Mouse (Mus musculus) kidney, postnatal 4 days (tissue): Measurements from ENCODE around the gene Camkmt.

ENCODE experiments used
- DNase-seq, 2 experiments: peaks; one replicate each; pipeline ENCODE4 v3.0.0; 2021; ENCODE audit warnings: mixed read lengths in 2 of 2

Gene Camkmt

DNA sequence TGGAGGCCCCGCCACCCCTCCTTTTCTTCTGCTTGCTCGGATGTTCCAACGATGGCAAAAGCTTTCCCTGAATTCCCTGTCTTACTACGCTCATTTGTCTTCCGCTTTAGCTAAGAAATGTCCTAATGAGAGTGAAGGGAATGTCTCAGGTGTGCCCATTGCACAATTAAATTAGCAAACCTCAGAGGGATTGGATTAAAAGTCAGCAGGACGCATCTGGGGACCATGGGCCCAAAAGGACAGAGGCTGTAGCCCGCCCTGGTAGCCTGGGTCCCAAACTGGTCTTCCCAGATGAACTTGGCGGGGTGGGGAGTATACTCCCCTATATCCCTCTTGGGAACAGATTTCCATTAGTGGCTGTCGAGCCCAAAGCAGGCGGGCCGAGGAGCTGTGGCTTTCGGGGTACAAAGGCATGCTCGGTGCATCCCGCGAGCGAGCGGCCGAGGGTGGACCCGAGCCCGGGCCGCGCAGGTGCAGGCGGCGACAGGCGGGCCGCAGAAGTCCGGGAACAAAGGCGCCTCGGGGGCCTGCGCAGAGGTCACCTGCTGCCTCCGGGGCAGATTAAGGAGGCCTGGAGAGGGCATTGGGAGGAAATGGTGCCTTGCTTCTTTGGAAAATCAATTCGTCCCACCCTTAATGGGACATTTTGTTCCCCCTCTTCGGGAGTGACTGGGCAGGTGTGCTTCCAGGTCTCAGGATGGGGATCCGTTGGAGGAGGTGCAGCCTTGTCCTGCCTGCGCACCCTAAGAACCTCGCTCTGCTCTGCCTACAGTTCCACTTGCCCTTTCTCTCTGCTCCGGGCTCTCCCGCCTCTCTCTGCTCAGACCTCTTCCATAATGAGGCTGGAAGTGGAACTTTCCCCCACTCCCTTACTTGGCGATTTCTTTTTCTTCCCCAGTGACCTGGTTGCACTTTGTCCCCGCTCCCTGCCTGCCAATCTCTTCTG, 374.4 kb downstream of the Camkmt start:
- DNase-seq = peak; percentile 12 to 45

DNA sequence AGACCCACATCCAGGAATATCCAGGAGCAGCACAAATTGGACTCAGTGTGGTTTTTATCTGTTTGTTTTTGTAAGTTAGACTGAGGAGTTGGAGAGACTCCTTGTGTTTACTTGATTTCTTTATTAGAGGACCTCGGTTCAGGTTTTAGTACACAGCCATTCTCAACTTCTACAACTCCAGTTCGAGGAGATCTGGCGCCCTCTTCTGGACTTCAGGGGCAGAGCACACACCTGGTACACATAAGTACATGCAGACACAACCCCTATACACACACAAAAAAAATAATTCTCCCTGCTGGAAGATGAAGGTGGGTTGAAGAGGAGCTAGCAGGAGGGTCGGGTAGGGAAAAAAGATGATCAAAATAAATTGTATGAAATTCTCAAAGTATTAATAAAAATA, 379.4 kb downstream of the Camkmt start:
- no peak for DNase-seq

DNA sequence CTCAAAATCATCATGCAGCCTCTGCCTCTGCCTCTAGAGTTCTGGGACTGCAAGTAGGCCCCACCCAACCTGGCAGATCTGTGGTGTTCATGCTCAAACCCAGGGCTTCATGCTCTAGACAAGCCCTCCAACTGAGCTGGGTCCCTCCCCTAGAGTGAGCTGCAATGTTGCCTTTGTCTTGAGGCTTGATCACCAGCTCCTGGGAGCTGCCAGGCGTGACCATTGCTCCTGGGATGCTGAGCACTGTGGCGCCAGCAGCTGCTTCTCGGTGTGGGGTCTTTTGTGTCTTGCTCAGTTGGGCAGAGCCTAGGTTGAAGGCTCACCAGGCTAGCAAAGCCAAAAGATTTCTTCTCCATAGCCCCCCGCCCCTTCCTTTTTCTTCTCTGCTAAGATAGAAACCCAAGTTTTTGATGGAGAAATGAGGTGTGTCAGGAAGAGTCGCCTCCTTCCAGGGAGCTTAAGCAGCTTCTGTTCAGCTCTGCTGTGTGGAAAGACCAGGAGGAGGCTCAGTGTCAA, 382.4 kb downstream of the Camkmt start:
- no peak for DNase-seq

DNA sequence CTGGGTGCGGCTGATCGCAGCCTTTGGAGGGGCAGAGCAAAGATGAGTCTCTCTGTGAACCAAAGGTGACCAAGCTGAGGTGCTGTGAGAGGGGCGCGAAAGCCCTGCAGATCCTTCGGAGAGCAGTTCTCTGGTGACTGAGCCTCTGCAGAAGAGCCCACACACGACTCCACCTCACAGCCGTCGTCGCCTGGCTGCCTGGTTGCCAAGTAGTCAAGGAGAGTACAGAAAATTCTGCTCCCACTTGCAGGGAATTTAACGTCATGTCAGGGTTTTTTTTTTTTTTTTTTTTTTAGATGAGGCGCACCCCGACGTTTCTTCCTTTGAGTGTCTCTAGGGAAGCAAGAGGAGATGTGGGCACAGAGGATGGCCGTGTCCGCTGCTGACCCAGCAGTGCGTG, 382.9 kb downstream of the Camkmt start:
- DNase-seq = no peak

DNA sequence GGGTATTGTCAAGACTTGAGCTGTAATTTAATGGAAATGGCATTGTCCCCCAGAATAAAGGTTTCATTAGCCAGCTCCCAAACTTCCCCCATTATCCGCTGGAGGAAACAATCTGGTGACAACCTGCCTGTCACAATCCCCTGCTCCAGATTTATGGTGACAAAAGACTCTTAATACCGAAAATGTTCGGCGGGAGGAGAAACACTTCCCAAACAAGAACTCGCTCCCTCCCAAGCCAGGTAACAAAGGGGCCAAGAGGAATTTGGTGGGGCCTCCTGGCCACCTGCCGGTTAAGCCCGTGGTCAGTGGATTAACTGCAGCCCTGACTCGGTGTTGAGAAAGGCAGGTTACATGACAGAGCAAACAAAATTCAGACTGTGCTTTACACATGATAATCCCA, 383.5 kb downstream of the Camkmt start:
- DNase-seq = no peak

DNA sequence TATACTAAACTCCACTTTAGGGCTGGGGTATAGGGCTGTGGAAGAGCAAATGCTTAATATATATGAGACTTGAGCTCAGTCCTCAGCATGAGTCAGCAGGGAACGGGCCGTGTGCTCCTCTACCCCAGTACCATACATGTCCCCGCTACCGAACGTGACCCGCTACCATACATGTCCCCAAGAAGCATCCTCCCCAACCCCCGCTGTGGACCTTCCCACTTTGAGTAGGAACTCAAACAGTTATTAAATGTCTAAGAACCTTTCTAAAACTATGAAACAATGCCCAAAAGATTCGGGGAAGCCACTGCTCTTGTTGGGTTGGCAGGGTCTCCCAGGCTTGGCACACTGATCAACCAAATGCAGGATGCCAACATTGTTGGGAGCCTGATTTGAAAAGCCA, 390.9 kb downstream of the Camkmt start:
- DNase-seq = no peak

DNA sequence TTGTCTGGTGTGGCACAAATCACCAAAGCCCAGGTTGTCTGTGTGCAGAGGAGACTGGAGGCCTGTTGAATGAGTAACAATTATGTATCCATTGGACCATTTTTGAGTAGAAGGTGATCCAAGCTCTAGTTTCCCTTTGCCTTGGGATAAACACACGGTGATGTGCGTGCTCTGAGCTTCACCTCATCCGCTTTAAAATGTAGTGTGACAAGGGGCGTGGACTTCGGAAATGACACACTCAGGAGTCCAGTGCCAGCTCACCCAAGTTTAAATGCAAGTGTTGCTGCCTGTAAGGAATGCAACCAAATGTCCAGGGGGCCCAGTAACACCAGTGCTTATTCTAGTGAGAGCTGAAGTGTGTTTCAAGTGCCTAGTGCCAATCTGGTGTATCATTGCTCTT, 392.7 kb downstream of the Camkmt start:
- no peak for DNase-seq

DNA sequence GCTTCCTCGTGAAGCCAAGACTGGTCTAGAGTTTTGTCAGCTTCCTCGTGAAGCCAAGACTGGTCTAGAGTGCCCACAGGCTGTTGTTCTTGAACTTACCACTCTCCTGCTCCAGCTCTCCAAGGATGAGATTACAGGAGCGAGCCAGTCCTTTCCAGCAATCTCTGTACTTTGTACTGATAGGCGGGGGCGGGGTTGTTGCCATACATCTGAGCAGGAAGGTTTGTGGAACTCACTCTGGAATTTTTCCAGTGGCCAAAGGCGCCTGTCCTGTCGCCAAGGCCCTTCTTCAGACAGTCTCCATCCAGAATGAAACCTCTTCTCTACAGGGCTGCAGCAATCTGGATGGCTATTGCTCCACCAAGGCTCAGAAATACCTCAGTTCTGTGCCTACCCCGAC, 393.7 kb downstream of the Camkmt start:
- no peak for DNase-seq

DNA sequence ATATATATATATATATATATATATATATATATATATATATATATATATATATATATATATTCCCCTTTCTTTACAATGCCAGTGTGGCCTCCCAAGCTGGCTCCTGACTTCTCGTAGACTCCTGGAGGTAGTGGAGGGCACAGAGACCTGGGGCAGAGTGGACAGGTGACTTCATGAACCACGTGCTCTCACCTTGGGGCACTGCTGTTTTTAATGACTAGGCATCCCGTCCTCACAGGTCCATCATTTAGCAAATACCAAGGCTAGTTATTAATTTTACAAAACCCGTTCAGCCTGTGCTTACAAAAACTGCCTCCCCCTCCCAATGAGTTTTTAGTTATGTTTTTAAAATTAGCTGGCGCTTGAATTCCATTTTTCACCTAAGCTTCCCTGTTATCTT, 394.2 kb downstream of the Camkmt start:
- DNase-seq = no peak

DNA sequence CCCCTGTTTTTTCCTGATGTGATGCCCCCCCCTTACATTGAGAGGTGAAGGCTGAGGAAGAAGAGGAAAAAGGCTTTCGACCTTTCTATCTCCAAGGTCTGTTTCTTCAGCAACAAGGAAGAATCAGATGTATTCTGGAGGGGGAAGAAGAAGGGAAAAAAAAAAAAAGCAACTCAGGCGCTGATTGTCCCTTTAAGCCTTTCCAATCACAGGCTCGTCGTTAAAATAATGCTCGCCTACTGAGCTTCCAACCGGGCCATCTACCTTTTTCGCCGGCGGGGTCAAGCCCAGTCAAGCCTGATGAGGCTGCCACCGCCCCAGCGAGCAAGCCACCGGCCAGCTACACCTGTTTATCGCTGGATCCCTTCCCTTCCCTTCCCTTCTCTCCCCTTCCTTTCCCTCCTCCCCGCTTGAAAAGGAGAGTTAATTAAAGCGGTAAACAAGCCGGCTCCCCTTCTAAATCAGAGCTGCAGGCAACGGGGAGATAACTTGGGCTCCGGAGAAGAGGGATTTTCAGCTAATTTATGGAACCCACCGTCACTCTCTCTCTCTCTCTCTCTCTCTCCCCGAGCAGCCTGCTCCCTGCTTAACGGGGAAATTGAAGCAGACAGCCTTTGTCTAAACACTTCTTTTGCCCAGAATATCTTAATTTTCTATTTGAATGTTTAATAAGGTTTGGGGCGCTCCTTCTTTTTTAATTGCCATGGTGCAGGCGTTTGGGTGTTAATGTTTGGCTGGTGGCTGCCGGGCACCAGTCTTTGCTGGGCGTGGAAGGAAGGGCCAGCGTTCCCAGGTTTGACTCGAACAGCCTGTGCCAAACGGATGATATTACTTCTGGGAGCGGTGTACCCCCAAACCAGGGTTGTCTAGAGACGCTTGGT, 395.0 kb downstream of the Camkmt start:
- DNase-seq = peak in 1 of 2 experiments; percentile 26

DNA sequence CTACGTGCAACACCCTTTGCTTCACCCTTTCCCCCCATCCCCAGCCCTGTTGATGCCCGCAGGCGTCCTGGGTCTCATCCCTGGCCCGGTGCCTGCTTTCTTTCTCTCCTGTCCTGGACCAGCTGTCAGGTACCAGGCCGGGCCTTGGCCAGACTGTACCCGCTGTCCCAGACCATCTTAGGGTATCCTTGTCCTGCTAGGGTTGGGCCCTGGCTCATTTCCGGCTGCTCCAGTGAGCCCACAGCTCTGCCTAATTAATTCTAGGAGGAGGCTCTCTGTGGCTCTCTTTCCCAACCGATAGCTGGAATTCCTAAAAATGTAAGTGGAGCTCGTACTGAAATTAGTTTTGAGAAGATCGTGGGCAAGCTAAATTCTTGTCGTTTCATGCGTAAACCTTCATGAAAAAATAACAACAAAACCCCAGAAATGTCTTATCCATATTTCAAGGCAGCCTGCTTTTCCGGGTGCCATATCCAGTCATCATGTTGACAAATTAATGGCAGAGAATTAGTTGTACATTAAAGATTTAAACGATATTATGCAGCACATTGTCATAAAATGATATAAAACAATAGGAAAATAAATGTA, 395.7 kb downstream of the Camkmt start:
- DNase-seq = peak; percentile 15 to 28

DNA sequence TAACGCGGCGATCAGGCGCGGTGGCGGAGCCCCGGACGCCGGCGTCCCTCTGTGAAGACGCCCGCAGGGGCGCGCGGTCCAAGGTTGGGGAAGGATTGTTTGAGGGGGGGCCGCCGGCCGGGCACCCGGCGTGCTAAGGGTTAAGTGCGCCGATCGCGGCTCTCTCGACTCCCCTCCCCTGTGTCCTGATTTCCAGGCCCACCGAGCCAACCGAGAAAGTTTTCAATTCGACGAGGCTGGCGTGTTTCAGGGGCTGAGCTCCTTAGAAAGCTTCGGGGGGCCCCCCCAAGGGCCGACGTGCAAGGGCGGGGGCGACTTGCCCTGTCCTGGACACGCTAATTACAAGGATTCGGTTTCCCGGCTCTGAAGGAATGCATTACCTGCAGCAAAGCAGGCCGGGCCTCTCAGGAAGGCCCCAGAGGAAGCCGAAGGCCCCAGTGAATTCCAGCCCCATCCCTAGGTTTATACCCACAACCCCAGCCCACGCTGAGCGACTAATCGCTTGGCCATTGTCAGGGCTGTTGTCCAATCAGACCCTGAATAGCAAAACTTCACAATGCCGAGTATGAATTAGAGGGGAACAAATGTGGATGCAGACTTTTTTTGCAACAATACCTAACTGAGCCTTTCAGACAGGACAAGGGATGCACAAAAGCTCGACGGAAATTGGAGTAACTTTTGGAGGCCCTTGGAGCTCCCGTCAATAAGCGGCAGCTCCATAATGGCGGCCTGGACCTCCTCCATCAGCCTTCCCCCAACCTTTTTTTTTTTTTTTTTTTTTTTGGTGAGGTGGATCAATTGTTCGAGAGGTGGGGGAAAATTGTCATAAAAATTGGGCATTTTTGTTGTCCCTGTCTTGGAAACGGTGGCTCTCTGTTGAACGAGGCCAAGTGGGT, 396.5 kb downstream of the Camkmt start:
- DNase-seq = peak; percentile 12 to 34

DNA sequence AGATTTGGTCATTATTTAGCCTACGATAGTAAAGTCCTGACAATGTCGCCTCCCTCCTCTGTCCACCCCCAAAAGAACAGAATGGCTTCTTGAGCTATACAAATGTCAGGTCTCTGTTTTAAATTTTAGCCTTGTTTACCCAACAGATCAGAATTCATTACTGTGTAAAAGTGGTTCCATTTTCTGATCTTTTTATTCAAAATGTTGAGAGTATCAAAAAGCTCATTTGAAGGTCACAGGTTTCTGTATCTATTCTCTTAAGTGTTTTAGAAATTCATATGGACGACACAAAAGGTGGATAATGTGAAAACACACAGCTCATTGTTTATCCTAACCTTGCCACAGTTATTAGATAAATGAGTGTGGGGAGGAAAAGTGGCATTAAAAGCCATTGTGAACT, 397.2 kb downstream of the Camkmt start:
- DNase-seq = no peak

DNA sequence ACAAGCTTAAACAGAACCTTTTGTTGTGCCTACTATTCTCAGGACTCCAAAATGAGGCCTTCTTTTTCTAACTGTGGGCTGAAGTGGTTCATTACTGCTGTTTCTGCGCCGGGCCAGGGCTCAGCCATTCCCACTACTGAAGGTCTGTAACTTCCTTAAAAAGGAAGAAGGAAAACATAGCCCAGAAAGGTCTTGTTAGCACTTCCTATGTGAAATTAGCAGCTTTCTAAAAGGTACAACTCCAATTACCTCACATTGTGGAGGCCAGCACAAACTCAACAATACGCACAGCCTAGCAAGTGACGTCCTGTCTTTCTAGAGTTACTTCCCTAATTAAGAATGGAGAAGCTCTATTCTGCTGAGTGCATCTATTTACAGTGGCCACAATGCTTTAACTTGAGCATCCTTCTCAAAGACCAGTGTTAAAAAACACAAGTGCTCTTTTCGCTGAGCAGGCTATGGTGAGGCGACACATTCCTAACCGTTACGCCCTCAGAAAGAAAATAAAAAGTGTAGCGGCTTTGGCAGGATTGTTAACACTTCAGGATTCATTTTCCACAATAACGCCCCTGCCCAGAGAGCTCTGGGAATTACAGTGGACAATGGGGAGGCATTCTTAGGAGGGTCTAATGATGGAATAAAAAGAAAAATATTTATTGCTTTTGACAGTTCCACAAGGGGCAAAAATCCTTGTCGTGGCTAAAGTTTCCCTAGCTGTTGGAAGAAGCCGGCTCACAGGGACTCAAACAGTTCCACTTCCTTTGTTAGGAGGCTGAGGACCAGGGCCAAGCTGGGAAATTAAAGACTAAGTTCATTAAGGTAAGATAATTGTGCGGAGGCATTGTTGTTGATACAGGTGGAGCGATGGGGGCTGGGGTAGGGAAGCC, 398.5 kb downstream of the Camkmt start:
- DNase-seq = peak in 1 of 2 experiments; percentile 4

DNA sequence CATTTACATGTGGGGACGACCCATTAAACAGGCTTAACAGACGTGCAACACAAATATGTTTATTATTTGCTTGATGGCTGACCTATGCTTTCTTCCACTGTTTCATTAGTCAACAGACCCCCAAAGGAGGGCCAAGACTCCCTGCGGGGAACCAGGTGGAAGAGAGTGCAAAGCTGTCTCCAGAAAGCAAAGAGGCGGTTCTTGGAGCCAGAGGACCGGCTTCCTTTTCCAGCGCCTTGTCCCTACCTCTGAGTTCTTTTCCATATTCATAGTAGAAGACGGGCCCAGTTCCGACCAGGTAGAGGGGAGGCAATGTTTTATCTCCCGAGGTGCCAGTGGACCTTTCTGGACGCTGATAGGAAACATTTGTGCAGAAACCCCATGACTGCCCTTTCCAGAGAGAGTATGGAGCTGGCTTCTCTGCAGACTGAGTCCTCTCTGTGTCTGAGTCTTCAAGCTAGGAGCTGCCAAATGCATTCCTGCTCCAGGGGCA, 399.2 kb downstream of the Camkmt start:
- DNase-seq = no peak

DNA sequence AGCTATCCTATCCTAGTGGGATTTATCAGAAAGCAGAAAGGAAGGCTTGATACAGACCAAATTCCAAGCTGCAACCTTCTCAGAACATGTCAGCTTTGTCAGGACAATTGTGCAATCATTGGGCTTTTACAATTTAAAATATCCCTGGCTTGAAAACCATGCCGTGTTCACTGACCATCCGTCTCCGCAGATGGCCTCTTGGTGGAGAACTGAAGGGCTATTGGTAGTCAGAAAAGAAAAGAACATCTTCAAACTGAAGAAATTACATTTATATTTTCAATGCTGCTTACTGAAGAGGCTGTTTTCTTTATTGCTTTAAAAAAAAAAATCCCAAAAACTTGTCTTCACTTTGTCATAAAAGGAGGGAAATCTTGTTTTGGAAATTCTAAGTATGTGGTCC, 401.1 kb downstream of the Camkmt start:
- DNase-seq = no peak

DNA sequence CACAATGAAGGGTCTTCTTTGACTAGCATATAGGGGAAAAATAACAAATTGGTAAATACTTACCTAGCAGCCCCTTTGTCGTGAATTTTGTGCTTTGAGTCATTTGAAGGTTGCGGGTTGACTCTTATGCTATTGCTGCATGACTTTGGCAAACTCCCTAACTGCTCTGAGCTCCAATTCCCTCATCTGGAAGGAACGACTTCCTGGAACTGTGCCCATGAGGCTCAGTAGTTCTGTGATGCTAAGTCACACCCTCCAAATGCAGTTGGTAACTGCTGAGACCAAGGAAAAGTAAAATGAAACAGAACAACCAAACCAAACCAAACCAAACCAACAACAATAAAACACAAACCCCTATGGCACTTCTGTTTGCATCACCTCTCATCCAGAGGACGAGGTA, 403.2 kb downstream of the Camkmt start:
- DNase-seq = no peak

DNA sequence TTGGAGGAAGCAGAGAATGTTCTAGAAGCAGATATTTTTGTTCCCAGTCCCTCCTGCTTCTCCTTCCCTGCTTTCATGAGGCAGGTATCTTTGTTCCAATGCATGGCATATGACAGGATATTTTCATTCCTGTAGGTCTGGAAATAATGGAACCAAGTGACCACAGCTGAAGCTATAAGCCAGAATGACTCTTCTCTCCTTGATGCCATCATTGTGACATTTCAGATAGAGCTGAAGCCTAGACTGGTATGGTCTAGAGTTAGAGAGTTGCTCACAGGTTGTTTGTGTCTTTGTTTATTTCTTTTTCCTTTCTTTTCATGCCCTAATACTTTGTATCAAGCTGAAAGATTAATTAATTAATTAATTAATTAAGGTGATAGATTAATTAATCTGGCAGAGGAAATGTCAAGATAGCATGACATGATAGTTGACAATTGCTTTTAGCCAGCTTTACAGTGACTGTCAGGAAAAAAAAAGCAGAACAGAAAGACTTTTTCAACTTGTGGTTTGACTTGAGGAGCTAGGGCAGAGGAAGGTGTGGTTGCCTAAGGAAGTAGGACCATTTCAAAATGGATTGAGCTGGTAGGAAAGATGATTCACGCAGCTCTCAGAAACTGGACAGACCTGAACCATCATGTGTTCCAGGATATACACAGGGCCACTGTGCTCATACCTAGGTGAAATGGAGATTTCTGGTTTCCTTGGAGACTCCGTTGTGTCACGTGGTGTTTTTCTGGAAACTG, 404.8 kb downstream of the Camkmt start:
- no peak for DNase-seq

DNA sequence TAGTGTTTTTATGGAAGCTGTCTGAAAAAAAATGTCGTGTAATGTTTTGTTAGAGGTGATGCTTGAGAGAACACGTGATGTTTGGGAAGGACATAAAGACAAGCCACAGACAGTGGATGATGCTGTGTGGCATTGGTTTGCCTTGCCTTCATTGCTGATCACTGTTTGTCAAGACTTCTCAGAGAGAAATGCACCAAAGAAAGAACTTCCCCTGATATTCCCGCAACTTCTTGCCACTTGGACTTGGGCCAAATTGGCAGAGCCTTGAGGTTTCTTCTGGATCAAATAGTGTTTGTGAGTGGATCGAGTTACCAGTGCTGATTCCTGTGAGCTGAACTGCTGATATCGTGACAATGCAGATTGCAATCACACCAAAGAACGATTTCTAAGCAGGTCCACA, 405.5 kb downstream of the Camkmt start:
- DNase-seq = no peak

DNA sequence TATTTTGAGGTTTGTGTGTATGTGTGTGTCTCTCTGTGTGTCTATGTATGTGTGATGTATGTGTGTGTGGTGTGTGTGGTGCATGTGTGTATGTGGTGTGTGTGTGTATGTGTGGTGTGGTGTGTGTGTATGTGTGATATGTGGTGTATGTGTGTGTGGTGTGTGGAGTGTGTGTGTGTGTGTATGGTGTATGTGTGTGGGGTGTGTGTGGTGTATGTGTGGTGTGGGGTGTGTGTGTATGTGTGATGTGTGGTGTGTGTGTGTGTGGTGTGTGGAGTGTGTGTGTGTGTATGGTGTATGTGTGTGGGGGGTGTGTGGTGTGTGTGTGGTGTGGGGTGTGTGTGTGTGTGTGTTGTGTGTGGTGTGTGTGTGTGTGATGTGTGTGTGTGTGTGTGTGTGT, 414.5 kb downstream of the Camkmt start:
- no peak for DNase-seq
